Mouse (Mus musculus): ENCODE results near the gene Olfm2. TPM values are rescaled to one million over a fixed set of nuclear protein-coding genes. Genes with fewer than 3 reads are reported as not detected.

The Olfm2 gene
- total RNA-seq, 2 experiments from 2014 or later: 0.20 TPM

DNA sequence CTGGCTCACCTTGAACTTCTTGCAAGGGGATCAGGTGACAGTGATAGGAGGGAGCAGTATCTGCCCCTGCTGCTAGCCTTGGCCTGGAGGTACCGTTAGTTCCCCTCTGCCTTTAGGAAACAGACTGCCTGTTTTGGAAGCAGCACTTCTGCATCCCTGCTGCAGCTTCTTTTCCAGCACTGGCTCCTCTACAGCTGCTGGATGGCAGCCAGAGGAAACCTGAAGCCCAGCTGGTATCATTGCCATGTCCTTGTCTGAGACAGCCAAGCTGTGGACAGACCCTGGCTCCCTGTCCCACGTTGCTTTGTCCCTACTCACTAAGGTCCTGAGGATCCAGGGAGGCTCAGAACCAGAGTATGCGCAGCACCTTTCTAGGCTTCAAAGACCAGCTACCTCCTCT lies 88.6 kb downstream of the Olfm2 start:
- Histone ChIP-seq H3K27ac (peak overlapping the region; percentile 77), H3K4me3 (no peak overlapping the region)
- intact Hi-C loops (cut with DNase I): no loop called here
- TF ChIP-seq CTCF (IDR thresholded peaks at IDR 0.05): no peak
- peak; percentile 81 for DNase-seq

DNA sequence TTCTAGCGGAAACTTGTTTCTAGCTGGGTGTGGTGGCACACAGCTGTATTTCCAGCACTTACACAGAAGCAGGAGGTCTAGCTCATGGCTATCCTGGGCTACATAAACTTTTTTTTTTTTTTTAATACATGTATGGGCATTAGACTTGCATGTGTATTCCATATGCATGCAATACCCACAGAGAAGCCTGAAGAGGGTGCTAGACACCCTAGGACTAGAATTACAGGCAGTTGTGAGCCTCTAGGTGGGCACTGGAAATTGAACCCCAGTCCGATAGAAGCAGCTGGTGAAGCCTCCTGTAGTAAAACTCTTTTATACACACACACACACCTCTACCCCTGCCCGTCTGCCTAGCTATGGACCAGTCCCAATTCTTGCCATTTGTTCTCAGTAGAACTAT lies 92.3 kb downstream of the Olfm2 start:
- no peak overlapping the region for H3K4me3 ChIP-seq
- H3K27ac ChIP-seq: no peak overlapping the region
- intact Hi-C loops (cut with DNase I): no loop called here
- DNase-seq: no peak
- no peak for TF ChIP-seq CTCF (IDR thresholded peaks at IDR 0.05)

DNA sequence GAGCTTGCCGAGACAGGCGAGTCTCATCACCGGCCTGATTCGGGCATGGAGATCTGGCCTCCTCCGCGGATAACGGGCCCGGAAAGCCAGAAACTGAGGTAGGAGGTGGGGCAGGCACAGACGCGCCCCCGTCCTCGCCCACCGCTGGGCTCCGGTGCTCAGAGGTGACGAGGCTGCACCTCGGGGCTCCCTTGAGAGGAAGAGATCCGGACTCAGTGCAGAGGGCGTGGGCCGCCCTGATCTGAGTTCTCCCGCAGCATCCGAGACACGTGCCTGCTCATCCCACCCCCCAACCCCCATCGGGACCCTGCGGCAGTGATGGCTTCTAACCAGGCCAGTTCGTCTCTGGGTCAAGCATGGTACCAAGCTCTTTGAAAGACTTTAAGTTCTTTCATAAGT lies 93.9 kb downstream of the Olfm2 start:
- no peak for TF ChIP-seq CTCF (IDR thresholded peaks at IDR 0.05)
- Histone ChIP-seq H3K27ac (peak overlapping the region; percentile 91), H3K4me3 (peak overlapping the region; percentile 73)
- no peak for DNase-seq
- intact Hi-C loops (cut with DNase I): no loop called here

GRCm38 (mm10) chr9:20651602-20652259 lies 94.4 kb downstream of the Olfm2 start, which contains the start of gene Pin1:
Pin1 (plus strand) TSS chr9:20652095.
- peak within 1 kb of the TSS; percentile 91 for H3K27ac ChIP-seq
- intact Hi-C loops (cut with DNase I): no loop called here

DNA sequence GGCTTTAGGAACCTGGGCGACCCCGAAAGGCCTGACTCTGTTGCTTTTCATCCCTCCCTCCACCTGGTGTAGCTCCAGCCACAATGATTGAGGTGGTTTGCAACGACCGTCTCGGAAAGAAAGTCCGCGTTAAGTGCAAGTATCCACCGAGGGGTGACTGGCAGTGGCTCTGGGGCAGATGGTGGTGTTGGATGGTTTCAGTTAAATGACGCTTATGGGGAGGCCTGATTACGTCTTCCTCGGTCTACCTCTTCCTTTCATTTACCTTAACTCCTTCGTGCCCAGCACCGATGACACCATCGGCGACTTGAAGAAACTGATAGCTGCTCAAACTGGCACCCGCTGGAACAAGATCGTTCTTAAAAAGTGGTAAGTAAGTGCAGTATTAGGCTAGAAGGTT lies 101.0 kb downstream of the Olfm2 start:
- Histone ChIP-seq H3K27ac (peak overlapping the region; percentile 94), H3K4me3 (peak overlapping the region; percentile 90)
- intact Hi-C loops (cut with DNase I): loop anchor here (10.0 kb wide), 3 partner anchors 60 to 260 kb away; partner anchors contain the start of genes Zfp26, Zfp560 and Zfp846
- no peak for TF ChIP-seq CTCF (IDR thresholded peaks at IDR 0.05)
- no peak for DNase-seq

More at GRCm38 (mm10) chr9:20651602-20652259, 94.4 kb downstream of the Olfm2 start, which contains the start of gene Pin1:
- peak within 1 kb of the TSS; percentile 73 for H3K4me3 ChIP-seq
- TF ChIP-seq CTCF (IDR thresholded peaks at IDR 0.05): no peak
- DNase-seq: peak; percentile 99

DNA sequence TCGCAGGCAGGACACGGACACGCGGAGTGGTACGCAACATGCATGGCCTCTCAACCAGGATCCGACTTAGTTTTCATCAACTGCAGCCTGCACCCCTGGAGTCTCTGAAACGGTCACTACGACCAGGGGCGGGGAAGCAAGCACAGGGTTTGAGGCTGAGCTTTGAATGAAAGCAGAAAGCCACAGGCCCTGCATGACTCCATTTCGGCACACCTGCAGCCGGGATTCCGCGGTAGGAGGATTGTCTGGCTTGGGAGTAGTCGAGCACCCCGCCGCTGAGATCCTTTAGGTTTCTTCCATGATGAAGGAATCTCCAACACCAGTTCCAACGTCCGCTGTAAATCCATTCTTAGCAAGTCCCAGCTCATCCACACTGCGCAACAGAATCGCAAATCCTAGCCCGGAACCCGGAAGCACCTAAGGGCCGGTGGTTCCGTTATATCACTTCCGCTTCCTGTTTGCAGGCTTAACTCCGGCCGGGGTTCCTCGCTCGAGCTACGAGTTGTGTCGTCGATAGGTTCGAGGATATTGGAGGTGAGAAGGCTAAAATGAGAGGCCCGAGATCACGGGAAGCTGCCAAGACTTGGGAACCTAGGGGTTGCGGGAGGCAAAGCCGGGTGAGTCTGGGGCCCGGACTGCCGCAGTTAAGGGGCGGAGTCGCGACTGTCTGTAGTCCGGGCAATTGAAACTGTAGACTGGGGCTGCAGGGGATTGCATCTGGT lies 101.6 kb downstream of the Olfm2 start, which contains the start of gene Fbxl12:
Gene Fbxl12, minus strand, starts transcription at position 408 of the 722 bp plus-strand sequence.
- H3K4me3 ChIP-seq: peak within 1 kb of the TSS; percentile 90
- H3K27ac ChIP-seq: peak within 1 kb of the TSS; percentile 94

GRCm38 (mm10) chr9:20643781-20644180 lies 102.4 kb downstream of the Olfm2 start:
- peak overlapping the region; percentile 90 for H3K4me3 ChIP-seq
- no peak for DNase-seq
- intact Hi-C loops (cut with DNase I): loop anchor here (2.0 to 10.0 kb wide), 4 partner anchors 37 to 259 kb away; partner anchors contain the start of genes Zfp26, Zfp560 and Zfp846
- TF ChIP-seq CTCF (IDR thresholded peaks at IDR 0.05): no peak
- H3K27ac ChIP-seq: peak overlapping the region; percentile 94

More for the DNA sequence above, 101.6 kb downstream of the Olfm2 start, which contains the start of gene Fbxl12:
- peak; percentile 78 for DNase-seq
- no peak for TF ChIP-seq CTCF (IDR thresholded peaks at IDR 0.05)
- intact Hi-C loops (cut with DNase I): loop anchor here (10.0 kb wide), 3 partner anchors 60 to 260 kb away; partner anchors contain the start of genes Zfp26, Zfp560 and Zfp846

DNA sequence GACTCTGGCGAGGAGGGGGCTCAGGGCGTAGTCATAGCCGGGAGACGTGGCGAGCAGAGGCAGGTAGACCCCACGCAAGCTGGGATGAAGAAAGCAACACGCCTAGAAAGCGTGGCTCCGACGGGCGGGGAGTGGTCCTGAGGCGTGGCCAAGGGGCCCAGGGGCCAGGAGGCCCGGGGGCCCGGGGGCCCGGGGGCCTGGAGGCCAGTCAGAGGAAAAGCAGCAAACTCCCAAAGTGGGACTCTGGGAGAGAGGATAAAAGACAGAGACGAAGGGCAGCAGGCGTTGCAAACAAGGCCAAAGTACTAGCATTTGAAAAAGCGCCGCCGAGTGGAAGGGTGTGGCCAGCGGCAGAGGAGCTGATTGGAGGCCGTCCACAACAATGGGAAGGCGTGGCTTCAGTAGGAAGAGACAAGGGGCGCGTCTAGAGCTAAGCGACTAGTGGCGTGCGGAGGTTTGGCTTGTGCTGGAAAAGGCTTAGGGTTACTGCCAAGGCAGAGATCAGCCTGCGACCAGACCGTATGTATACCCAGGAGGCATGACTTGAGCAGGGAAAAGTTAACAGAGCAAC lies 103.2 kb downstream of the Olfm2 start:
- Histone ChIP-seq H3K4me3 (peak overlapping the region; percentile 90), H3K27ac (peak overlapping the region; percentile 94)
- TF ChIP-seq CTCF (IDR thresholded peaks at IDR 0.05): no peak
- intact Hi-C loops (cut with DNase I): loop anchor here (2.0 to 10.0 kb wide), 4 partner anchors 36 to 258 kb away; partner anchors contain the start of genes Zfp26, Zfp560 and Zfp846
- DNase-seq: peak; percentile 79

- peak within 1 kb of the TSS; percentile 94 for H3K27ac ChIP-seq
- no peak for TF ChIP-seq CTCF (IDR thresholded peaks at IDR 0.05)
- intact Hi-C loops (cut with DNase I): loop anchor here (2.0 to 10.0 kb wide), 4 partner anchors 35 to 257 kb away; partner anchors contain the start of genes Zfp26, Zfp560 and Zfp846
- peak; percentile 74 for DNase-seq
- peak within 1 kb of the TSS; percentile 90 for H3K4me3 ChIP-seq
Measured at GRCm38 (mm10) chr9:20642101-20642895, 103.9 kb downstream of the Olfm2 start, which contains the start of gene Ubl5. Ubl5 (plus strand) TSS chr9:20642878.

DNA sequence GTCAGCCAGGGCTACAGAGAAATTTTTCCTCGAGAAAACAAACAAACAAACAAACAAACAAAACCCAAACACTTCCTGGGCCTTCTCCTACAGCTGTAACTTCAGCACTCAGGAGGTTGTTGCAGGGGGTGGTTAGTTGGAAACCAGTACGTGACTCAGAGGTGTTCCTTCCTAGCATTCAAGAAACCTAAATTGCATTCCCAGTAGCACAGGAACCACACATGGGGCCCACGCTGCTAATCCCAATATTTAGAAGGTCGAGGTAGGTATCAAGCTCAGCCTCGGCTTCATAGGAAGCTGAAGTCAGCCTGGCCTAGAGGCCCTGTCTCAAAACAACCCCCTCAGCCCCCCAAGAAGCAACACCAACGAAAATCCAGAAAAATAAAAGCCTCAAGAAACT lies 104.6 kb downstream of the Olfm2 start:
- TF ChIP-seq CTCF (IDR thresholded peaks at IDR 0.05): no peak
- intact Hi-C loops (cut with DNase I): loop anchor here (10.0 kb wide), 3 partner anchors 57 to 257 kb away; partner anchors contain the start of genes Zfp26, Zfp560 and Zfp846
- peak overlapping the region; percentile 90 for H3K4me3 ChIP-seq
- peak overlapping the region; percentile 94 for H3K27ac ChIP-seq
- no peak for DNase-seq

- Histone ChIP-seq H3K4me3 (no peak overlapping the region), H3K27ac (no peak overlapping the region)
- TF ChIP-seq CTCF (IDR thresholded peaks at IDR 0.05): no peak
- intact Hi-C loops (cut with DNase I): no loop called here
- no peak for DNase-seq
Measured at GRCm38 (mm10) chr9:20639486-20639885, 106.7 kb downstream of the Olfm2 start.
